Comparison of ENCODE assay signal across 16 mouse cellular contexts in genomic region chr13:34507224-34507623, GRCm38 (mm10).
"Had no signal": no experiment of that assay in that cellular context is flagged by ENCODE, and none has a peak within 500 bp of the region (broad histone marks: within the 10 kb centered on the region; RNA-seq: fewer than 3 reads in every experiment).

No protein-coding gene starts in this region.

- H3K27me3 ChIP-seq: midbrain, embryonic 12.5 days; neural tube, embryonic 13.5 days; neural tube, embryonic 15.5 days had no signal

- H3K9ac ChIP-seq: lung, embryonic 14.5 days; midbrain, embryonic 12.5 days; neural tube, embryonic 13.5 days; neural tube, embryonic 15.5 days had no signal

- H3K36me3 ChIP-seq: midbrain, embryonic 10.5 days; midbrain, embryonic 12.5 days; neural tube, embryonic 13.5 days; neural tube, embryonic 15.5 days had no signal

- H3K4me3 ChIP-seq: midbrain, embryonic 10.5 days; midbrain, embryonic 12.5 days; myocyte; neural tube, embryonic 13.5 days; neural tube, embryonic 15.5 days had no signal

- H3K9me3 ChIP-seq: midbrain, embryonic 10.5 days; midbrain, embryonic 12.5 days; neural tube, embryonic 13.5 days; neural tube, embryonic 15.5 days had no signal

- H3K4me1 ChIP-seq: neural tube, embryonic 13.5 days; neural tube, embryonic 15.5 days had no signal

- H3K27ac ChIP-seq: midbrain, embryonic 10.5 days; midbrain, embryonic 12.5 days; neural tube, embryonic 13.5 days; neural tube, embryonic 15.5 days had no signal

- DNase-seq: lung, adult 18-20 months; lung, embryonic 14.5 days; lung, postnatal 10 days; lung, postnatal 4 days; midbrain, embryonic 14.5 days; retina, postnatal 1 day; right cerebral cortex, adult 18-20 months; right cerebral cortex, postnatal 25 days; right cerebral cortex, postnatal 4 days; spleen, adult 18-20 months had no signal

- H3K4me2 ChIP-seq: lung, embryonic 14.5 days; midbrain, embryonic 12.5 days; neural tube, embryonic 13.5 days; neural tube, embryonic 15.5 days had no signal

- ATAC-seq: midbrain, embryonic 16.5 days had no signal
